Mouse (Mus musculus) c-Kit-negative CD71-positive TER-119-positive erythroid progenitor cells, embryonic 14.5 days (primary cell): ENCODE data around the gene Dusp8.

Source experiments
- DNase-seq: peaks from one replicate; pipeline ENCODE4 v3.0.0-alpha.2; 2013; ENCODE audit warnings: low read depth, low spot score

Dusp8 gene

DNA sequence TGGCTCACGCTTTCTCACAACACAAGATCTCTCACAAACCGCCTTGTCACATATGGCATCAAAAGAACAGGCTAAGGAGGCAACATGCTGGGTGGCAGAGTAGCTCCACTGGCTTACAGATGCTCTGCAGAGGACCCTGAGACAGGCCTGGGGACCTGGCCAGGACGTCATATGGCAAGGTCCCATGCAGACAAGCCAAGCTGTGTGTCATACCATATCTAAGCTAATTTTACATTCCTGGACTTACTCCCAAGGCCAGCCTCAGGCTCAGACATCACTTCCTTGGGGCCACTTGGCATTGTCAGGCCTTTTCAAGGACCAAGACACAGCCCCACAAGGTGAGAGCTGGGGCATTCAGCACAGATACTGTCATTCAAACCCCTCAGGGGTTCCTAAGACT lies 40.2 kb downstream of the Dusp8 start:
- DNase-seq: no peak

- no peak for DNase-seq
Measured at GRCm38 (mm10) chr7:142050536-142050935, 45.1 kb downstream of the Dusp8 start.

- DNase-seq: no peak
Measured at GRCm38 (mm10) chr7:142045932-142046331, 49.7 kb downstream of the Dusp8 start.

- no peak for DNase-seq
Measured at GRCm38 (mm10) chr7:142045344-142045743, 50.3 kb downstream of the Dusp8 start.

- no peak for DNase-seq
Measured at GRCm38 (mm10) chr7:142040756-142041155, 54.9 kb downstream of the Dusp8 start.

- DNase-seq: peak; percentile 52
Measured at GRCm38 (mm10) chr7:142037553-142038170, 58.0 kb downstream of the Dusp8 start.

GRCm38 (mm10) chr7:142035048-142035811 lies 60.4 kb downstream of the Dusp8 start:
- DNase-seq: no peak

DNA sequence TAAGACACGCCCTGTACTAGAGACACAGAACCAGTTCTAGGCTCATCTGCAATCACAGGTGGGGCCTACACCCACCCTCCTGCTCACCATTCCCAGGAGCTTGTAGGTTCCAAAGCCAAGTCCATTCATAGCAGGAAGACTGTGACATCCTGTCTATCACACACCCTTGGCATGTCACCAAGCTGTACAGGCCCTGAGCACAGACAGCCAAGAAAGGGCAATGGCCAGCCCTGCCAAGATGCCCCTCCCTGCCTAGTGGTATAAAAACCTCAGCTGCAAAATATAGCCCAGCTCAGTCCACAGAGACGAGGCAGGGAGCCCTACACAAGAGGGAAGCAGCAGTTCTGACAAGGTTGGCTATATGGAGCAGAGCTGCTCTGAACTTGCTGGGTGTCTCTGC lies 61.4 kb downstream of the Dusp8 start:
- no peak for DNase-seq

GRCm38 (mm10) chr7:142030073-142030472 lies 65.6 kb downstream of the Dusp8 start:
- DNase-seq: no peak
